Mouse (Mus musculus): ENCODE measurements around the gene Hipk4.

DNA sequence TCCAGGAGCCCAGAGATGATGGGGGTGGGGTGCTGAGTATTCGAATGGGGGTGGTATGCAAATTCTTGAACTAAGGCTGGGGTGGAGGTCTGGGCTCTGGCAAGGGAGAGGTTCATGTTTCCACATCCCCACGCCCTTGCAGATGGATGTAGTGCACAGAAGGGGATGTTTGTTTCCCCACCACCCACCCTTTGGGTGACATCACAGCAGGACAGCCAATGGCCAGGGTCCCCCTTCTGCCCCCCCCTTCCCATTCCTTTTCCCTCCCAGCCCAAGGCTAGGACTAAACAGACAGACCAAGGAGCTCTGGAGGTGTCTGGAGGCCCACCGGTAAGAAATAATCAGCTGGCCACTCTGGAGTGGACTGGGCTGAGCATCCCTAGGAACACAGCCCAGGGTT lies 24.0 kb upstream of the Hipk4 start, which contains the start of gene Prx:
- no peak for TF ChIP-seq POLR2A (IDR thresholded peaks at IDR 0.05; ENCODE audit: low read depth, low read length)
- no peak for TF ChIP-seq CTCF (conservative IDR thresholded peaks at IDR 0.05; ENCODE audit: insufficient read depth, insufficient read length, low read depth, low read length)
